Mouse (Mus musculus) left cerebral cortex, adult 2 months (tissue): ENCODE measurements around the gene Gjd3. TPM values are rescaled to one million over a fixed set of nuclear protein-coding genes. Genes with fewer than 3 reads are reported as not detected.

Source experiments
- DNase-seq, 2 experiments: peaks; one replicate each; pipeline ENCODE4 v3.0.0; 2021 to 2022; ENCODE audit warnings: low spot score in 2 of 2, mixed read lengths in 1 of 2; ENCODE audit errors: extremely low spot score in 1 of 2
- H3K27ac ChIP-seq: fragments of 200-600 bp; 2 replicates; pipeline ENCODE4 v1.8.1; 2022
- H3K4me3 ChIP-seq: fragments of 200-600 bp; 2 replicates; pipeline ENCODE4 v1.8.1; 2022
- CTCF ChIP-seq: fragments of 200-600 bp; IDR thresholded peaks from 2 replicates; pipeline ENCODE4 v1.8.1; 2022; ENCODE audit warnings: antibody characterized with exemption, mild to moderate bottlenecking, moderate library complexity
- intact Hi-C: fragments of 180-260 bp; cut with DNase I; formaldehyde crosslinking; loops from one replicate; pipeline ENCODE4 v1.15.1; 2025
- total RNA-seq, 2 experiments: library from RNA; stranded (reverse); gene quantifications; 2 replicates each; pipeline ENCODE4 v1.2.3; 2021

The Gjd3 gene
- total RNA-seq, 2 experiments from 2014 or later = 1.4 to 3.2 TPM

GRCm38 (mm10) chr11:98961051-98961592, 21.7 kb downstream of the Gjd3 start:
- no peak for DNase-seq

GRCm38 (mm10) chr11:98960313-98960906, 22.4 kb downstream of the Gjd3 start:
- H3K4me3 ChIP-seq = peak overlapping the region; percentile 59
- intact Hi-C loops = no loop called here
- no peak for TF ChIP-seq CTCF
- no peak for DNase-seq
- peak overlapping the region; percentile 73; the same call in 1 of the 2 replicates for H3K27ac ChIP-seq

More at GRCm38 (mm10) chr11:98961051-98961592, 21.7 kb downstream of the Gjd3 start:
- no peak for TF ChIP-seq CTCF
- Histone ChIP-seq H3K27ac (peak overlapping the region; percentile 73; the same call in 1 of the 2 replicates), H3K4me3 (peak overlapping the region; percentile 59)
- intact Hi-C loops = no loop called here

- peak overlapping the region; percentile 73; the same call in 1 of the 2 replicates for H3K27ac ChIP-seq
- no peak for TF ChIP-seq CTCF
- intact Hi-C loops = no loop called here
These were observed 23.1 kb downstream of the Gjd3 start for GRCm38 (mm10) chr11:98959437-98960312.

GRCm38 (mm10) chr11:98956340-98956739, 26.5 kb downstream of the Gjd3 start:
- Histone ChIP-seq H3K27ac (no peak overlapping the region), H3K4me3 (no peak overlapping the region)
- intact Hi-C loops = no loop called here
- TF ChIP-seq CTCF = no peak
- no peak for DNase-seq

More at GRCm38 (mm10) chr11:98959437-98960312, 23.1 kb downstream of the Gjd3 start:
- peak; percentile 69 to 75 for DNase-seq
- H3K4me3 ChIP-seq = peak overlapping the region; percentile 59

- intact Hi-C loops = loop anchor here (2.0 kb wide), 1 partner anchor 15 kb away; no protein-coding TSS in a partner anchor
- Histone ChIP-seq H3K4me3 (no peak overlapping the region), H3K27ac (no peak overlapping the region)
- no peak for TF ChIP-seq CTCF
- no peak for DNase-seq
These were observed 27.0 kb downstream of the Gjd3 start for GRCm38 (mm10) chr11:98955707-98956235.

GRCm38 (mm10) chr11:98954801-98955706, 27.8 kb downstream of the Gjd3 start:
- Histone ChIP-seq H3K27ac (no peak overlapping the region), H3K4me3 (no peak overlapping the region)
- intact Hi-C loops = loop anchor here (2.0 kb wide), 1 partner anchor 14 kb away; no protein-coding TSS in a partner anchor
- no peak for TF ChIP-seq CTCF
- DNase-seq = no peak

- peak; percentile 83 for TF ChIP-seq CTCF
- no peak for DNase-seq
- H3K4me3 ChIP-seq = no peak overlapping the region
- no peak overlapping the region for H3K27ac ChIP-seq
- intact Hi-C loops = loop anchor here (2.0 kb wide), 1 partner anchor 14 kb away; no protein-coding TSS in a partner anchor
These were observed 28.4 kb downstream of the Gjd3 start for GRCm38 (mm10) chr11:98954373-98954772.

- no peak for TF ChIP-seq CTCF
- intact Hi-C loops = loop anchor here (2.0 kb wide), 1 partner anchor 13 kb away; no protein-coding TSS in a partner anchor
- H3K27ac ChIP-seq = no peak overlapping the region
- DNase-seq = no peak
- no peak overlapping the region for H3K4me3 ChIP-seq
These were observed 28.9 kb downstream of the Gjd3 start for GRCm38 (mm10) chr11:98953835-98954320.

GRCm38 (mm10) chr11:98953361-98953760, 29.5 kb downstream of the Gjd3 start:
- no peak for DNase-seq
- Histone ChIP-seq H3K27ac (no peak overlapping the region), H3K4me3 (no peak overlapping the region)
- intact Hi-C loops = no loop called here
- TF ChIP-seq CTCF = no peak

- no peak for TF ChIP-seq CTCF
These were observed 30.1 kb downstream of the Gjd3 start for GRCm38 (mm10) chr11:98952736-98953135.

GRCm38 (mm10) chr11:98952111-98952510, 30.7 kb downstream of the Gjd3 start:
- intact Hi-C loops = no loop called here
- H3K4me3 ChIP-seq = no peak overlapping the region
- H3K27ac ChIP-seq = no peak overlapping the region

More at GRCm38 (mm10) chr11:98952736-98953135, 30.1 kb downstream of the Gjd3 start:
- Histone ChIP-seq H3K4me3 (no peak overlapping the region), H3K27ac (no peak overlapping the region)
- DNase-seq = no peak
- intact Hi-C loops = no loop called here

More at GRCm38 (mm10) chr11:98952111-98952510, 30.7 kb downstream of the Gjd3 start:
- TF ChIP-seq CTCF = no peak
- DNase-seq = no peak
